Mouse (Mus musculus): ENCODE data around the gene Rdh11. TPM values are rescaled to one million over a fixed set of nuclear protein-coding genes. Genes with fewer than 3 reads are reported as not detected.
A peak's percentile ranks its signal among the peaks of the same experiment; 100 is the strongest.
"Not testable (repeated sequence)": the region's sequence is repeated elsewhere in the genome, so short reads cannot be mapped to it uniquely, and the experiment has no call there.

Rdh11 gene
- total RNA-seq (2021), result 10 to 100 TPM; 23.6 to 23.9 TPM
- long read RNA-seq, experiment 1, transcript Rdh11-203 (7 exons, 3,262 nt), result major isoform, 16 of 21 reads
- long read RNA-seq, experiment 1, partial matches to known transcripts, result 2 of 21 reads
- long read RNA-seq, experiment 1, other reads (novel, unspliced or antisense), result 3 of 21 reads
- long read RNA-seq, experiment 2, transcript Rdh11-203 (7 exons, 3,262 nt), result major isoform, 14 of 20 reads
- long read RNA-seq, experiment 2, partial matches to known transcripts, result 3 of 20 reads
- long read RNA-seq, experiment 2, other reads (novel, unspliced or antisense), result 3 of 20 reads

GRCm38 (mm10) chr12:79192193-79192592 lies at the start of gene Rdh11:
TSS of gene Rdh11 (minus strand) at chr12:79192293.
- DNase-seq (ENCODE audit: low spot score in 2 of 2), result no peak

- DNase-seq (ENCODE audit: low spot score in 2 of 2), result no peak
These were observed 43.5 kb upstream of the Rdh11 start for GRCm38 (mm10) chr12:79235485-79236080.

- DNase-seq (ENCODE audit: low spot score in 2 of 2), result no peak
These were observed 25.4 kb upstream of the Rdh11 start for GRCm38 (mm10) chr12:79217511-79217910.

- no peak for DNase-seq (ENCODE audit: low spot score in 2 of 2)
These were observed 19.4 kb upstream of the Rdh11 start for GRCm38 (mm10) chr12:79211447-79211846.

GRCm38 (mm10) chr12:79208703-79209464 lies 16.8 kb upstream of the Rdh11 start, which contains the start of gene Rdh12:
TSS of gene Rdh12 (plus strand) at chr12:79208914.
- DNase-seq (ENCODE audit: low spot score in 2 of 2), result peak in 1 of 2 experiments; percentile 33

- no peak for DNase-seq (ENCODE audit: low spot score in 2 of 2)
These were observed 9.8 kb upstream of the Rdh11 start for GRCm38 (mm10) chr12:79201882-79202281.

- no peak for DNase-seq (ENCODE audit: low spot score in 2 of 2)
These were observed 5.0 kb upstream of the Rdh11 start for GRCm38 (mm10) chr12:79197105-79197504.

GRCm38 (mm10) chr12:79193441-79193840 lies 1.3 kb upstream of the Rdh11 start:
- DNase-seq (ENCODE audit: low spot score in 2 of 2), result peak; percentile 34 to 72

GRCm38 (mm10) chr12:79191701-79192100 lies 392 bp downstream of the Rdh11 start:
- DNase-seq (ENCODE audit: low spot score in 2 of 2), result peak; percentile 56 to 74

GRCm38 (mm10) chr12:79190931-79191673 lies 991 bp downstream of the Rdh11 start:
- DNase-seq (ENCODE audit: low spot score in 2 of 2), result peak; percentile 45 to 67

GRCm38 (mm10) chr12:79185160-79185559 lies 6.9 kb downstream of the Rdh11 start:
- DNase-seq (ENCODE audit: low spot score in 2 of 2), result not testable (repeated sequence)

GRCm38 (mm10) chr12:79175998-79176397 lies 16.1 kb downstream of the Rdh11 start:
- no peak for DNase-seq (ENCODE audit: low spot score in 2 of 2)

GRCm38 (mm10) chr12:79173721-79174120 lies 18.4 kb downstream of the Rdh11 start:
- DNase-seq (ENCODE audit: low spot score in 2 of 2), result no peak

GRCm38 (mm10) chr12:79172019-79172941 lies 19.8 kb downstream of the Rdh11 start, which contains the start of gene Vti1b:
TSS of gene Vti1b (minus strand) at chr12:79172667.
- peak; percentile 91 to 98 for DNase-seq (ENCODE audit: low spot score in 2 of 2)

GRCm38 (mm10) chr12:79171269-79171995 lies 20.7 kb downstream of the Rdh11 start:
- peak in 1 of 2 experiments; percentile 3 for DNase-seq (ENCODE audit: low spot score in 2 of 2)

GRCm38 (mm10) chr12:79170421-79170820 lies 21.7 kb downstream of the Rdh11 start:
- peak; percentile 10 to 40 for DNase-seq (ENCODE audit: low spot score in 2 of 2)

- no peak for DNase-seq (ENCODE audit: low spot score in 2 of 2)
These were observed 22.9 kb downstream of the Rdh11 start for GRCm38 (mm10) chr12:79169173-79169572.

GRCm38 (mm10) chr12:79162876-79163275 lies 29.2 kb downstream of the Rdh11 start:
- no peak for DNase-seq (ENCODE audit: low spot score in 2 of 2)

GRCm38 (mm10) chr12:79149653-79150052 lies 42.4 kb downstream of the Rdh11 start:
- DNase-seq (ENCODE audit: low spot score in 2 of 2), result no peak

All from layer of hippocampus, postnatal 14 days (tissue).